Mouse (Mus musculus): Measurements from ENCODE around the gene Wasf2.
A peak's percentile ranks its signal among the peaks of the same experiment; 100 is the strongest.

DNA sequence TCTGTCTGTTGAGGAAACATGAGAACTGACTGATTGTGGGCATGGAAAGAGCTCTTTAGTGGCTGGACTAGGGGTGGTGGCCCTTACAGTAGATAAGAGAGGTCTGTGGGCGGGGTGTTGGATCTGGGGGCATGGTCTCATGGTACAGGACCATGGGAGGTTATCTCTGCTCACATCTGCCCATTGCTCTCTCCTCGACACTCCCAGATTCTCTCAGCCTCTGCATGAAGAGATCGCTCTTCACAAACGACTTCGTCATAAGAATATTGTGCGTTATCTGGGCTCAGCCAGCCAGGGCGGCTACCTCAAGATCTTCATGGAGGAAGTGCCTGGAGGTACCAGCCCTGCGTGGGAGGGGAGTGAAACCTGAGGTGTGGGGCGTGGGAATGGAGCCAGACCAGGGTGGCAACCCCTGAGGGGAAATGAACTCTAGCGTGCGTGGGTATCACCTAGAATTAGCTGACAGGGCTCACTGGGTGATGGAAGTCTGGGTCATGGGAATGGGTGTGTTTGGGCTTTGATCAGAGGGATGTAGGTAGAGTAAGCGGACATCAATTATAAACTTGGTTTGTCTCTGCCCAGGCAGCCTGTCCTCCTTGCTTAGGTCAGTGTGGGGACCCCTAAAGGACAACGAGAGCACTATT lies 117.6 kb downstream of the Wasf2 start:
- TF ChIP-seq TAL1 (IDR thresholded peaks at IDR 0.05; ENCODE audit: low read length) (peak; percentile 57), GATA1 (IDR thresholded peaks at IDR 0.05; ENCODE audit: low read length) (peak; percentile 84)

All from erythroblast, embryonic 14.5 days (primary cell).